Mouse (Mus musculus) lung, postnatal 0 days (tissue): ENCODE results near the gene H2-DMa. TPM values are rescaled to one million over a fixed set of nuclear protein-coding genes. Genes with fewer than 3 reads are reported as not detected.

Experiments used
- ATAC-seq: fragments of 200-750 bp; cut with Nextera tagmentation; 2 replicates; pipeline ENCODE4 v1.8.0; 2017; ENCODE audit warnings: moderate library complexity
- DNase-seq: peaks from one replicate; pipeline ENCODE4 v3.0.0-alpha.2; 2016; ENCODE audit warnings: low spot score
- H3K27ac ChIP-seq: fragments of 300-500 bp; sonication (generic); 2 replicates; pipeline ENCODE4 v1.5.1; 2014; ENCODE audit warnings: antibody characterized with exemption, mild to moderate bottlenecking, low read length, mixed read lengths
- H3K27me3 ChIP-seq: fragments of 300-500 bp; sonication (generic); replicated peaks from 2 replicates; pipeline ENCODE4 v1.6.1; 2014; ENCODE audit warnings: low read length, mixed read lengths; ENCODE audit not compliant: insufficient read depth
- H3K36me3 ChIP-seq: fragments of 300-500 bp; sonication (generic); 2 replicates; pipeline ENCODE4 v1.6.1; 2014; ENCODE audit warnings: low read length, mixed read lengths; ENCODE audit not compliant: insufficient read depth
- H3K4me1 ChIP-seq: fragments of 300-500 bp; sonication (generic); 2 replicates; pipeline ENCODE4 v1.6.1; 2014; ENCODE audit warnings: antibody characterized with exemption, low read depth, low read length, mixed read lengths; ENCODE audit not compliant: insufficient read depth
- H3K4me2 ChIP-seq: fragments of 300-500 bp; sonication (generic); replicated peaks from 2 replicates; pipeline ENCODE4 v1.6.1; 2014; ENCODE audit warnings: low read depth, mild to moderate bottlenecking, low read length, moderate library complexity, mixed read lengths
- H3K4me3 ChIP-seq: fragments of 300-500 bp; sonication (generic); 2 replicates; pipeline ENCODE4 v1.5.1; 2014; ENCODE audit warnings: low read depth, low read length
- H3K9ac ChIP-seq: fragments of 300-500 bp; sonication (generic); replicated peaks from 2 replicates; pipeline ENCODE4 v1.6.1; 2014; ENCODE audit warnings: low read depth, mild to moderate bottlenecking
- H3K9me3 ChIP-seq: fragments of 300-500 bp; sonication (generic); 2 replicates; pipeline ENCODE4 v1.6.1; 2016; ENCODE audit warnings: low read length, mixed read lengths
- CTCF ChIP-seq: IDR thresholded peaks from 2 replicates; pipeline ENCODE4 v1.5.1; 2016; ENCODE audit warnings: antibody characterized with exemption, mild to moderate bottlenecking
- EP300 ChIP-seq: IDR thresholded peaks from 2 replicates; pipeline ENCODE4 v1.6.1; 2016; ENCODE audit warnings: antibody characterized with exemption, mild to moderate bottlenecking, control low read depth
- WGBS: fragments of 180-500 bp; shearing (Covaris S2); extraction: QIAGEN DNeasy Blood & Tissue Kit; methylation state at CpG from one replicate; pipeline ENCODE4 v1.1.7; 2014; 5-methylcytosine and 5-hydroxymethylcytosine counted together
- polyA plus RNA-seq: library from polyadenylated mRNA; unstranded; fragments of >200 nt; fragmentation: Nextera tagmentation; extraction: Ambion mirVana; gene quantifications from 2 replicates; pipeline ENCODE4 v1.2.1, GENCODE M21; 2015

Gene H2-DMa
- polyA plus RNA-seq, 1 experiment from 2014 or later = 23.9 TPM

DNA sequence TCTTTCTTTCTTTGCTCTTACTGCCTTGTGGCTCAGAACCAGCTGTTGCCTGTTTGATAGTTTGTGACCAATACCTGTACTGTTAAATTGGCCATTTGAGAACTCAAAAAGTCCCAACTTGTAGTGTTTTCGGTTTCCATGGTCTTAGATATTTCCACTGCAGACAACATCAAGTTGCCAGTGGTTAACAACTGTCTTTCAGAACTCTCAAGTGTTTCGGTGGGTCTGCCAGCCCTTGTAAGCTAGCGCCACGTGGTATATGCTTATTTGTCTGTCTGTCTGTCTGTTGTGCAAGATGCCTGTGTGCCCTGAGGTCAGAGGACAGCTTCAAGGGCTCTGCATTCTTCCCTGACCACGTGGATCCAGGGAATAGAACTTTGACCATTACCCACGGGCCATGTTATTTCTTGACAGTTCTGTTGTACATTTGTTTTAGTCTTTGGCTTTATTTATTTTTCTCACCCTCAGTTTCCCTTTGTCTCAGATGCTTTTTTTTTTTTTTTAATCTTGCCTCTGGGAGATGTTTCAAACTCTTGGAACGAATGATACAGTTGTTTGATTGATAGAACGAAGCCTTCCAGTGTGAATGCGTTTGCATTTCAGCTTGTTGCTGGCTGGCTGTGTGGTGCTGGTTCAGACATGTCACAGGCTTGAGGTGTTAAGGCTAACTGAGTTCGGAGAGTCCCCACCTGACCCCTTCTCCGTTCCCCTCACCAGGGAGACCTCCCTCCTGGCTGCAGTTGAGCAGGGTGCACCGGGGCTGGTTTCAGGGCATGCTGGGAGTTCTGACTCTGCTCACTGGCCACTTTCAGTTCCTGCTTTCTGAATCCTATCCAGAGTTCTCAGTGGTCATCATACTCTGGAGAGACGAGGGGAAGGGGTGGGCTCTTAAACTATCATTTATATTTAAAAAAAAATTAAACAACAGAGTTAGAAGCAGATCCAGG is 60.8 kb downstream of the H2-DMa start:
- Histone ChIP-seq H3K4me1 (no peaks in the 10 kb centered on the region), H3K4me2 (no peak overlapping the region), H3K4me3 (no peak overlapping the region), H3K27ac (no peak overlapping the region), H3K9ac (no peak overlapping the region), H3K36me3 (no peaks in the 10 kb centered on the region), H3K9me3 (no peaks in the 10 kb centered on the region), H3K27me3 (0 out of 2 replicates have a peak, but pooled peaks cover 4% of the 10 kb centered on the region)
- 58% methylated on average over 13 of the region's 13 CpGs for WGBS
- TF ChIP-seq EP300 (no peak), CTCF (no peak)
- DNase-seq = no peak
- ATAC-seq = no peak

DNA sequence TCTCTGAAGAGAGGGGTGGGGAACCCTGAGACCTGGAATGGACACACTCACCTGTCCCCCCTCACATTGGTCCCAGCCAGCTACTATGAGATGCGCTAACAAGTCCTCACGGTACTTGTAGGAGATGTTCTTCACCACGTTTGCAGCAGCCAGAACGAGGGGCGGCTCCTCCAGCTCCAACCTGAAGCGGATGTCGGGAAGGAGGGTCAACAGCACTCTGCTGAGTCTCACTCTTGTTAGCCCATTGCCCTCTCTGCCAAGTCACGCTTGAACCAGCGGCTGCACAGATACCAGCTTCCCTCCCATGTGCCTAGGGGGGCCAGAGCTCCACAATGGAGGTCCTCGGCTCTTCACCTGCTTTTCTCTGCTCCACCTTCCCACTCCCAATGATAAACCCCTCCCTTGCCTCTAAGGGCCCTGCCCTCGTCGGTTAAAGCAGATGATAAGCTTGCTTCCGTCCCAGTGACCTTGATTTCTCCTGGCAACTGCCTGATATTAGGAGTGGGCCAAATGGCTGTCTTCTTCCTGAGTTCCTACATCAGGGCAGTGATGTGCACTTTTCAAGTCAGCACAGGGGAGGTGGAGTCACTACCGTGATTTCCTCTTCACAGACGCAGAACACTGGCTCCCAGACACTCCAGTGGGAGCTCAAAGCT is 64.4 kb downstream of the H2-DMa start:
- 0 out of 2 replicates have a peak, but pooled peaks cover 4% of the 10 kb centered on the region for H3K27me3 ChIP-seq
- H3K9ac ChIP-seq = no peak overlapping the region
- no peak overlapping the region for H3K4me2 ChIP-seq
- H3K4me1 ChIP-seq = peaks cover 10% of the 10 kb centered on the region
- no peak for TF ChIP-seq CTCF
- no peak for TF ChIP-seq EP300
- 60% methylated on average over 15 of the region's 15 CpGs for WGBS
- DNase-seq = no peak
- H3K27ac ChIP-seq = no peak overlapping the region
- no peak for ATAC-seq
- H3K36me3 ChIP-seq = no peaks in the 10 kb centered on the region
- H3K4me3 ChIP-seq = no peak overlapping the region
- H3K9me3 ChIP-seq = no peaks in the 10 kb centered on the region

DNA sequence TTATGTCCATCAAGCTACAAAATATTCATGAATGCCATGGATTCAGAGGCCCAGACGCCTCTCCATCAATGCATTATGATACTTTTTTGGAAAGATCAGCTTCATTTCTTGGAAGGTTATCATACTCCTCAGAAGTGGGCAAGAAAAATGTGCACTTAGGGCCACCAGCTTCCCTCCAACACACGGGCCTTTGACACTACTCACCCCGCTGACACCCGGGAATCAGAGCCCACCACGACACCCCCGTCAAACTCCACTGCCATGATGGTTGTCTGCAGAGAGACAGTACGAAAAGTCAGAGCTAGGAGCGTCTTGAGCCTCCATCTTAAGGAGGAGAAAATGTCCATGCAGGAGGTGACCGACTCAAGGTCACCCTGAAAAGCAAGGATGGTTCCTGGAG is 66.2 kb downstream of the H2-DMa start:
- peaks cover 10% of the 10 kb centered on the region for H3K4me1 ChIP-seq
- H3K27ac ChIP-seq = no peak overlapping the region
- TF ChIP-seq CTCF (no peak), EP300 (no peak)
- H3K9me3 ChIP-seq = no peaks in the 10 kb centered on the region
- H3K36me3 ChIP-seq = no peaks in the 10 kb centered on the region
- WGBS = 85% methylated on average over 9 of the region's 9 CpGs
- H3K4me3 ChIP-seq = no peak overlapping the region
- 0 out of 2 replicates have a peak, but pooled peaks cover 4% of the 10 kb centered on the region for H3K27me3 ChIP-seq
- H3K4me2 ChIP-seq = no peak overlapping the region
- H3K9ac ChIP-seq = no peak overlapping the region
- ATAC-seq (no peak), DNase-seq (no peak)

DNA sequence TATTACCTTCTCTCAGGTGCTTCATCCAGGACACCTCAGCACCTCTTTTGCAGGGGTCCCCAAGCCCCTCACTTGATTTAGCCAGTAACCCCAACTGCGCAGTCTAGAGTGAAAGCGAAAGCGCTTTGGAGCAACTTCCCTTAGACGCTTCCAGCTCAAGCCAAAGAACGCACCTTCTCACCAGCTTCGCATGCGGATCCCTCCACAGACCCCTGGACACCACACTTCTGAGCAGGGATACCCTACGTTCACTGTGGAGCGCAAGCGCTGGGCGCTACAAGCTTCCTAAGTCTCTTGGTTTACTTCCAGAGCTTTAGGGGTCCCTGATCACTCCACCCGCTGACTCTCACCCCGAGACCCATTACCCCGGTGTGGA is 67.5 kb downstream of the H2-DMa start:
- Histone ChIP-seq H3K27me3 (0 out of 2 replicates have a peak, but pooled peaks cover 4% of the 10 kb centered on the region), H3K9ac (peak overlapping the region; percentile 41), H3K36me3 (no peaks in the 10 kb centered on the region), H3K4me1 (peaks cover 10% of the 10 kb centered on the region), H3K4me3 (peak overlapping the region; percentile 76), H3K4me2 (peak overlapping the region; percentile 98), H3K27ac (peak overlapping the region; percentile 62), H3K9me3 (no peaks in the 10 kb centered on the region)
- DNase-seq (peak; percentile 44), ATAC-seq (peak; percentile 16)
- no peak for TF ChIP-seq CTCF
- TF ChIP-seq EP300 = no peak
- 7% methylated on average over 14 of the region's 14 CpGs for WGBS

DNA sequence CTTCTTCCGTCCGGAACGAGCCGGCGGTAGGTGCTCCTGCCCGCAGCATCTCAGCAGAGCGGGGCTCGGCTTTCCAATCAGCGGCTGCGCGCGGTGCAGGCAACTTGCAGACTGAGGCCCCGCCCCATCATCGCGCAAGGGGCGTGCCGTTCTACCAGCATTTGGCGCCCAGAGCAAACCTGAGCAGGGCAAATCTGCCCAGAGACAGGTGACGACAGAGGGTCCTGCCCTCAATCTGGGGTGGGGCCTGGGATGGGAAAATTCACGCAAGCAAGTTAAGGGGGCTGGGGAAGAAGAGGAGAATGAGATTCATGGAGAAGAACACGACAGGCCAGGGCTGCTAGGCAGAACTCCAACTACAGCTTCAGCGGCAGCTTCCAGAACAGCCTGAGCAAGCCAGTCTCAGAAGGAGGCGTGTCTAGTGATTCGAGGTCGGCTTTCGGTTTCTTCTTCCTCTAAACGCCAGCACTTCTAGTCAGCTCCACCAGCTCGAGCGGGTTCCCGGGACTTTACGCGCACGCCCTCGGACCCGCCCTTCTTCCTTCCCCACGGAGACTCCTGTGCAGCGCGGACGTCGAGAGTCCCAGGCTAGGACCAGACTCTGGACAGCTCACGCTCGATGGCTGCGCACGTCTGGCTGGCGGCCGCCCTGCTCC is 68.0 kb downstream of the H2-DMa start, which contains the start of the genes Tap1 and Psmb9:
Gene Tap1, plus strand, starts transcription at position 293 of the 656 bp plus-strand sequence.
Gene Psmb9, minus strand, starts transcription at position 504 of the 656 bp plus-strand sequence.
- Histone ChIP-seq H3K4me3 (peak within 1 kb of the TSS; percentile 76), H3K36me3 (no peaks in the 10 kb centered on the region), H3K4me2 (peak within 1 kb of the TSS; percentile 98), H3K27ac (peak within 1 kb of the TSS; percentile 87), H3K9ac (peak within 1 kb of the TSS; percentile 68), H3K27me3 (0 out of 2 replicates have a peak, but pooled peaks cover 4% of the 10 kb centered on the region), H3K4me1 (peaks cover 10% of the 10 kb centered on the region), H3K9me3 (no peaks in the 10 kb centered on the region)
- WGBS = under 1% methylated on average over 46 of the region's 46 CpGs
- ATAC-seq = peak; percentile 98
- TF ChIP-seq CTCF (no peak), EP300 (no peak)
- peak; percentile 98 for DNase-seq

DNA sequence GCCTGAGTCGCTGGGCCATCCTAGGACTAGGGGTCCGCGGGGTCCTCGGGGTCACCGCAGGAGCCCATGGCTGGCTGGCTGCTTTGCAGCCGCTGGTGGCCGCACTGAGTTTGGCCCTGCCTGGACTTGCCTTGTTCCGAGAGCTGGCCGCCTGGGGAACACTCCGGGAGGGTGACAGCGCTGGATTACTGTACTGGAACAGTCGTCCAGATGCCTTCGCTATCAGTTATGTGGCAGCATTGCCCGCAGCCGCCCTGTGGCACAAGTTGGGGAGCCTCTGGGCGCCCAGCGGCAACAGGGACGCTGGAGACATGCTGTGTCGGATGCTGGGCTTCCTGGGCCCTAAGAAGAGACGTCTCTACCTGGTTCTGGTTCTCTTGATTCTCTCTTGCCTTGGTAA is 68.7 kb downstream of the H2-DMa start:
- peak overlapping the region; percentile 76 for H3K4me3 ChIP-seq
- TF ChIP-seq CTCF (no peak), EP300 (no peak)
- no peaks in the 10 kb centered on the region for H3K9me3 ChIP-seq
- 5% methylated on average over 20 of the region's 20 CpGs for WGBS
- H3K4me2 ChIP-seq = peak overlapping the region; percentile 98
- DNase-seq = peak; percentile 16
- peak; percentile 13 for ATAC-seq
- H3K27ac ChIP-seq = peak overlapping the region; percentile 87
- peaks cover 10% of the 10 kb centered on the region for H3K4me1 ChIP-seq
- no peaks in the 10 kb centered on the region for H3K36me3 ChIP-seq
- H3K9ac ChIP-seq = peak overlapping the region; percentile 68
- 0 out of 2 replicates have a peak, but pooled peaks cover 4% of the 10 kb centered on the region for H3K27me3 ChIP-seq

Other genes with a start within 250 kb of the H2-DMa start
- gene Gm7029, start 245.7 kb upstream of the H2-DMa start, polyA plus RNA-seq = not detected in 2 replicates
- gene Kifc1, start 228.9 kb upstream of the H2-DMa start, polyA plus RNA-seq = 0.37 and 1.0 TPM in 2 replicates
- gene Platr17, start 214.4 kb upstream of the H2-DMa start, polyA plus RNA-seq = 0.29 and 0.55 TPM in 2 replicates
- 23.9 and 29.0 TPM in 2 replicates for gene Daxx, start 210.1 kb upstream of the H2-DMa start, polyA plus RNA-seq
- 102 and 113 TPM in 2 replicates for gene Tapbp, start 203.6 kb upstream of the H2-DMa start, polyA plus RNA-seq
- gene Zbtb22, start 203.6 kb upstream of the H2-DMa start, polyA plus RNA-seq = 16.6 and 17.0 TPM in 2 replicates
- 39.0 and 45.2 TPM in 2 replicates for gene Rgl2, start 190.0 kb upstream of the H2-DMa start, polyA plus RNA-seq
- gene Pfdn6, start 179.2 kb upstream of the H2-DMa start, polyA plus RNA-seq = 99.7 and 103 TPM in 2 replicates
- gene Wdr46, start 178.9 kb upstream of the H2-DMa start, polyA plus RNA-seq = 8.8 TPM in 2 replicates
- gene B3galt4, start 168.1 kb upstream of the H2-DMa start, polyA plus RNA-seq = 9.3 and 12.0 TPM in 2 replicates
- 28.5 and 31.1 TPM in 2 replicates for gene Vps52, start 163.7 kb upstream of the H2-DMa start, polyA plus RNA-seq
- gene Rps18, start 163.5 kb upstream of the H2-DMa start, polyA plus RNA-seq = 1,282 and 1,435 TPM in 2 replicates
- gene H2-K1, start 119.2 kb upstream of the H2-DMa start, polyA plus RNA-seq = 213 and 222 TPM in 2 replicates
- gene Ring1, start 94.9 kb upstream of the H2-DMa start, polyA plus RNA-seq = 18.8 and 19.1 TPM in 2 replicates
- 57.9 and 59.8 TPM in 2 replicates for gene H2-Ke6, start 91.5 kb upstream of the H2-DMa start, polyA plus RNA-seq
- gene Slc39a7, start 87.9 kb upstream of the H2-DMa start, polyA plus RNA-seq = 130 and 131 TPM in 2 replicates
- 35.0 and 35.7 TPM in 2 replicates for gene Rxrb, start 87.7 kb upstream of the H2-DMa start, polyA plus RNA-seq
- gene Col11a2, start 80.1 kb upstream of the H2-DMa start, polyA plus RNA-seq = 0.25 and 0.44 TPM in 2 replicates
- 0.48 and 1.1 TPM in 2 replicates for gene H2-Oa, start 27.2 kb upstream of the H2-DMa start, polyA plus RNA-seq
- gene Brd2, start 3.1 kb downstream of the H2-DMa start, polyA plus RNA-seq = 80.2 and 80.3 TPM in 2 replicates
- 1.8 and 2.2 TPM in 2 replicates for gene H2-DMb2, start 23.8 kb downstream of the H2-DMa start, polyA plus RNA-seq
- gene H2-DMb1, start 33.5 kb downstream of the H2-DMa start, polyA plus RNA-seq = 6.9 and 7.2 TPM in 2 replicates
- 11.6 and 12.6 TPM in 2 replicates for gene Tap1, start 68.0 kb downstream of the H2-DMa start, polyA plus RNA-seq
- gene Psmb9, start 68.2 kb downstream of the H2-DMa start, polyA plus RNA-seq = 16.4 and 17.1 TPM in 2 replicates
- gene Psmb8, start 78.2 kb downstream of the H2-DMa start, polyA plus RNA-seq = 54.9 and 58.6 TPM in 2 replicates
- 23.9 and 26.1 TPM in 2 replicates for gene Tap2, start 84.0 kb downstream of the H2-DMa start, polyA plus RNA-seq
- gene H2-Ob, start 119.4 kb downstream of the H2-DMa start, polyA plus RNA-seq = 0.43 and 1.2 TPM in 2 replicates
- 17.8 and 19.2 TPM in 2 replicates for gene H2-Ab1, start 138.1 kb downstream of the H2-DMa start, polyA plus RNA-seq
- 15.8 and 20.6 TPM in 2 replicates for gene H2-Aa, start 168.3 kb downstream of the H2-DMa start, polyA plus RNA-seq
- gene H2-Eb1, start 186.3 kb downstream of the H2-DMa start, polyA plus RNA-seq = 11.9 and 12.6 TPM in 2 replicates
- not detected in 2 replicates for gene H2-Eb2, start 206.1 kb downstream of the H2-DMa start, polyA plus RNA-seq
- 0.07 TPM in 1 of 2 replicates, not detected in the other for gene Btnl2, start 235.3 kb downstream of the H2-DMa start, polyA plus RNA-seq